Mouse (Mus musculus): ENCODE results near the gene Shld1. TPM values are rescaled to one million over a fixed set of nuclear protein-coding genes. Genes with fewer than 3 reads are reported as not detected.

Shld1 gene
- total and polyA plus RNA-seq, 3 experiments = 8.0 to 8.8 TPM; not detected in 1

- TF ChIP-seq JUND (IDR thresholded peaks at IDR 0.05; ENCODE audit: low read depth, low read length) = no peak
- no peak for TF ChIP-seq SIN3A (IDR thresholded peaks at IDR 0.05; ENCODE audit: low read length)
- no peak for TF ChIP-seq NRF1 (IDR thresholded peaks at IDR 0.05; ENCODE audit: insufficient read depth, low read depth, low read length, poor library complexity, severe bottlenecking)
- TF ChIP-seq MYB (IDR thresholded peaks at IDR 0.05; ENCODE audit: low read depth, low read length) = no peak
- no peak for TF ChIP-seq GATA1 (IDR thresholded peaks at IDR 0.05; ENCODE audit: low read depth, low read length)
- no peak for TF ChIP-seq RAD21 (IDR thresholded peaks at IDR 0.05; ENCODE audit: low read depth, low read length)
- no peak for TF ChIP-seq MAX (IDR thresholded peaks at IDR 0.05; ENCODE audit: low read length)
- no peak for TF ChIP-seq ZMIZ1 (IDR thresholded peaks at IDR 0.05; ENCODE audit: low read depth, low read length)
- TF ChIP-seq CHD2 (IDR thresholded peaks at IDR 0.05; ENCODE audit: low read length) = no peak
- TF ChIP-seq ZC3H11A (IDR thresholded peaks at IDR 0.05; ENCODE audit: low read depth, low read length) = no peak
- no peak for TF ChIP-seq BHLHE40 (IDR thresholded peaks at IDR 0.05; ENCODE audit: borderline replicate concordance, low read depth, low read length)
- TF ChIP-seq TAL1 (IDR thresholded peaks at IDR 0.05; ENCODE audit: low read length) = no peak
- no peak overlapping the region for H3K9ac ChIP-seq (ENCODE audit: control insufficient read depth, low read depth, low read length, poor library complexity, severe bottlenecking)
Measured at GRCm38 (mm10) chr2:132784039-132784438, 97.3 kb downstream of the Shld1 start.

GRCm38 (mm10) chr2:132793441-132794203 lies 106.9 kb downstream of the Shld1 start:
- Histone ChIP-seq H3K27ac (ENCODE audit: control insufficient read depth, low read depth, low read length) (no peak overlapping the region), H3K79me2 (ENCODE audit: control insufficient read depth, insufficient read depth, low read length, poor library complexity) (no peaks in the 10 kb centered on the region), H3K9me3 (replicated peaks; ENCODE audit: insufficient read depth, low read length) (no peaks in the 10 kb centered on the region), H3K36me3 (ENCODE audit: control insufficient read depth in 1 of 2, insufficient read depth in 2 of 2, low read length in 2 of 2) (no peaks in the 10 kb centered on the region), H3K4me1 (ENCODE audit: control insufficient read depth in 1 of 2, insufficient read depth in 2 of 2, low read length in 2 of 2) (no peaks in the 10 kb centered on the region), H3K27me3 (ENCODE audit: control insufficient read depth in 1 of 2, insufficient read depth in 2 of 2, low read length in 2 of 2) (no peaks in the 10 kb centered on the region; a peak in 1 of 4 replicates), H3K9ac (ENCODE audit: control insufficient read depth, low read depth, low read length, poor library complexity, severe bottlenecking) (no peak overlapping the region), H3K4me3 (ENCODE audit: control insufficient read depth in 1 of 2, insufficient read depth in 1 of 2, low read depth in 2 of 2, low read length in 2 of 2) (no peak overlapping the region)
- DNase-seq (ENCODE audit: low read depth, low spot score) = no peak
- no peak for TF ChIP-seq SIN3A (IDR thresholded peaks at IDR 0.05; ENCODE audit: low read length)
- TF ChIP-seq CHD2 (IDR thresholded peaks at IDR 0.05; ENCODE audit: low read length) = no peak
- no peak for TF ChIP-seq MXI1 (IDR thresholded peaks at IDR 0.05; ENCODE audit: low read depth, low read length)
- TF ChIP-seq CHD1 (IDR thresholded peaks at IDR 0.05; ENCODE audit: low read depth, low read length) = no peak
- no peak for TF ChIP-seq POLR2AphosphoS5 (IDR thresholded peaks at IDR 0.05; ENCODE audit: borderline replicate concordance, low read depth, low read length)
- TF ChIP-seq ELF1 (IDR thresholded peaks at IDR 0.05; ENCODE audit: low read depth, low read length) = no peak
- TF ChIP-seq MAX (IDR thresholded peaks at IDR 0.05; ENCODE audit: low read length) = no peak
- no peak for TF ChIP-seq ETS1 (IDR thresholded peaks at IDR 0.05; ENCODE audit: low read depth, low read length)
- TF ChIP-seq BHLHE40 (IDR thresholded peaks at IDR 0.05; ENCODE audit: borderline replicate concordance, low read depth, low read length) = no peak
- TF ChIP-seq RAD21 (IDR thresholded peaks at IDR 0.05; ENCODE audit: low read depth, low read length) = no peak
- TF ChIP-seq MEF2A (IDR thresholded peaks at IDR 0.05; ENCODE audit: extremely low read depth, insufficient replicate concordance, low read depth, low read length, poor library complexity, severe bottlenecking) = no peak
- no peak for TF ChIP-seq ZNF384 (IDR thresholded peaks at IDR 0.05; ENCODE audit: low read depth, low read length)
- no peak for TF ChIP-seq TCF12 (IDR thresholded peaks at IDR 0.05; ENCODE audit: low read depth, low read length)
- no peak for TF ChIP-seq POLR2A (IDR thresholded peaks at IDR 0.05; ENCODE audit: control insufficient read depth in 1 of 2, insufficient read depth in 1 of 2, low read depth in 1 of 2, low read length in 2 of 2, poor library complexity in 1 of 2)

More at GRCm38 (mm10) chr2:132784039-132784438, 97.3 kb downstream of the Shld1 start:
- Histone ChIP-seq H3K4me3 (ENCODE audit: control insufficient read depth in 1 of 2, insufficient read depth in 1 of 2, low read depth in 2 of 2, low read length in 2 of 2) (no peak overlapping the region), H3K27me3 (ENCODE audit: control insufficient read depth in 1 of 2, insufficient read depth in 2 of 2, low read length in 2 of 2) (no peaks in the 10 kb centered on the region; a peak in 1 of 4 replicates), H3K9me3 (replicated peaks; ENCODE audit: insufficient read depth, low read length) (no peaks in the 10 kb centered on the region), H3K4me1 (ENCODE audit: control insufficient read depth in 1 of 2, insufficient read depth in 2 of 2, low read length in 2 of 2) (no peaks in the 10 kb centered on the region), H3K27ac (ENCODE audit: control insufficient read depth, low read depth, low read length) (no peak overlapping the region), H3K79me2 (ENCODE audit: control insufficient read depth, insufficient read depth, low read length, poor library complexity) (no peaks in the 10 kb centered on the region), H3K36me3 (ENCODE audit: control insufficient read depth in 1 of 2, insufficient read depth in 2 of 2, low read length in 2 of 2) (no peaks in the 10 kb centered on the region)
- DNase-seq (ENCODE audit: low read depth, low spot score) = no peak

All from MEL (cell line).